Mouse (Mus musculus) stomach, postnatal 0 days (tissue): ENCODE measurements around the gene Mgmt. TPM values are rescaled to one million over a fixed set of nuclear protein-coding genes. Genes with fewer than 3 reads are reported as not detected.

Experiments used
- ATAC-seq: fragments of 200-750 bp; cut with Nextera tagmentation; 2 replicates; pipeline ENCODE4 v1.8.0; 2017; ENCODE audit not compliant: low FRiP score, low TSS enrichment
- DNase-seq: peaks from one replicate; pipeline ENCODE4 v3.0.0-alpha.2; 2016; ENCODE audit warnings: low spot score
- H3K27ac ChIP-seq: fragments of 300-500 bp; sonication (generic); replicated peaks from 2 replicates; pipeline ENCODE4 v1.5.1; 2014; ENCODE audit warnings: mild to moderate bottlenecking, control low read depth
- H3K27me3 ChIP-seq: fragments of 300-500 bp; sonication (generic); 2 replicates; pipeline ENCODE4 v1.6.1; 2014; ENCODE audit warnings: low read length; ENCODE audit not compliant: control insufficient read depth, insufficient read depth
- H3K36me3 ChIP-seq: fragments of 300-500 bp; sonication (generic); 2 replicates; pipeline ENCODE4 v1.6.1; 2014; ENCODE audit warnings: low read length, mixed read lengths; ENCODE audit not compliant: control insufficient read depth, insufficient read depth
- H3K4me1 ChIP-seq: fragments of 300-500 bp; sonication (generic); replicated peaks from 2 replicates; pipeline ENCODE4 v1.6.1; 2014; ENCODE audit warnings: antibody characterized with exemption; ENCODE audit not compliant: control insufficient read depth, insufficient read depth
- H3K4me2 ChIP-seq: fragments of 300-500 bp; sonication (generic); replicated peaks from 2 replicates; pipeline ENCODE4 v1.6.1; 2014; ENCODE audit warnings: low read depth, mild to moderate bottlenecking, control low read depth, moderate library complexity
- H3K4me3 ChIP-seq: fragments of 300-500 bp; sonication (generic); 2 replicates; pipeline ENCODE4 v1.5.1; 2014; ENCODE audit warnings: low read depth, low read length, control low read depth
- H3K9ac ChIP-seq: fragments of 300-500 bp; sonication (generic); 2 replicates; pipeline ENCODE4 v1.6.1; 2014; ENCODE audit warnings: mild to moderate bottlenecking, low read length, control low read depth, mixed read lengths
- H3K9me3 ChIP-seq: fragments of 300-500 bp; sonication (generic); 2 replicates; pipeline ENCODE4 v1.6.1; 2016; ENCODE audit warnings: low read length; ENCODE audit not compliant: control insufficient read depth
- CTCF ChIP-seq: IDR thresholded peaks from 2 replicates; pipeline ENCODE4 v1.5.1; 2016; ENCODE audit warnings: antibody characterized with exemption, low read depth, mild to moderate bottlenecking, moderate library complexity
- EP300 ChIP-seq: optimal IDR thresholded peaks from 2 replicates; pipeline ENCODE3; 2016; ENCODE audit warnings: antibody characterized with exemption
- WGBS: fragments of 180-500 bp; shearing (Covaris S2); extraction: QIAGEN DNeasy Blood & Tissue Kit; methylation state at CpG from one replicate; pipeline ENCODE4 v1.1.7; 2014; 5-methylcytosine and 5-hydroxymethylcytosine counted together
- polyA plus RNA-seq: library from polyadenylated mRNA; unstranded; fragments of >200 nt; fragmentation: Nextera tagmentation; extraction: Ambion mirVana; gene quantifications from 2 replicates; pipeline ENCODE4 v1.2.1, GENCODE M21; 2015

Mgmt gene
- polyA plus RNA-seq, 1 experiment from 2014 or later, result 5.5 TPM

GRCm38 (mm10) chr7:137102606-137103195, 208.3 kb downstream of the Mgmt start:
- DNase-seq, result no peak
- H3K4me1 ChIP-seq, result no peaks in the 10 kb centered on the region
- no peak overlapping the region for H3K4me3 ChIP-seq
- TF ChIP-seq CTCF (no peak), EP300 (no peak)
- no peaks in the 10 kb centered on the region for H3K36me3 ChIP-seq
- no peak for ATAC-seq
- no peak overlapping the region for H3K4me2 ChIP-seq
- H3K9ac ChIP-seq, result no peak overlapping the region
- H3K27me3 ChIP-seq, result no peaks in the 10 kb centered on the region
- no peak overlapping the region for H3K27ac ChIP-seq
- H3K9me3 ChIP-seq, result no peaks in the 10 kb centered on the region
- WGBS, result 90% methylated on average over 10 of the region's 10 CpGs

GRCm38 (mm10) chr7:137112101-137112500, 217.7 kb downstream of the Mgmt start:
- no peak for TF ChIP-seq CTCF
- TF ChIP-seq EP300, result no peak
- ATAC-seq, result no peak
- H3K27ac ChIP-seq, result no peak overlapping the region
- H3K4me2 ChIP-seq, result no peak overlapping the region
- H3K4me3 ChIP-seq, result no peak overlapping the region
- WGBS, result 94% methylated on average over 4 of the region's 4 CpGs
- no peak for DNase-seq
- no peak overlapping the region for H3K9ac ChIP-seq
- 0 out of 2 replicates have a peak, but pooled peaks cover 2% of the 10 kb centered on the region for H3K9me3 ChIP-seq
- H3K27me3 ChIP-seq, result no peaks in the 10 kb centered on the region
- no peaks in the 10 kb centered on the region for H3K4me1 ChIP-seq
- no peaks in the 10 kb centered on the region for H3K36me3 ChIP-seq

GRCm38 (mm10) chr7:137116246-137116645, 221.8 kb downstream of the Mgmt start:
- H3K27ac ChIP-seq, result no peak overlapping the region
- 58% methylated on average over 4 of the region's 4 CpGs for WGBS

GRCm38 (mm10) chr7:137121243-137121858, 226.9 kb downstream of the Mgmt start:
- H3K9me3 ChIP-seq, result no peaks in the 10 kb centered on the region
- H3K4me1 ChIP-seq, result no peaks in the 10 kb centered on the region
- no peak for DNase-seq
- TF ChIP-seq CTCF, result no peak
- no peak for TF ChIP-seq EP300
- H3K36me3 ChIP-seq, result no peaks in the 10 kb centered on the region
- ATAC-seq, result no peak
- no peak overlapping the region for H3K27ac ChIP-seq
- H3K4me3 ChIP-seq, result no peak overlapping the region
- WGBS, result 73% methylated on average over 16 of the region's 16 CpGs
- no peak overlapping the region for H3K9ac ChIP-seq
- H3K4me2 ChIP-seq, result no peak overlapping the region
- no peaks in the 10 kb centered on the region for H3K27me3 ChIP-seq

More at GRCm38 (mm10) chr7:137116246-137116645, 221.8 kb downstream of the Mgmt start:
- ATAC-seq (no peak), DNase-seq (no peak)
- Histone ChIP-seq H3K9ac (no peak overlapping the region), H3K4me2 (no peak overlapping the region), H3K9me3 (0 out of 2 replicates have a peak, but pooled peaks cover 2% of the 10 kb centered on the region), H3K27me3 (no peaks in the 10 kb centered on the region), H3K36me3 (no peaks in the 10 kb centered on the region), H3K4me3 (no peak overlapping the region), H3K4me1 (no peaks in the 10 kb centered on the region)
- no peak for TF ChIP-seq EP300
- no peak for TF ChIP-seq CTCF

- no peak for DNase-seq
- H3K27me3 ChIP-seq, result no peaks in the 10 kb centered on the region
- no peaks in the 10 kb centered on the region for H3K9me3 ChIP-seq
- ATAC-seq, result no peak
- no peak overlapping the region for H3K4me2 ChIP-seq
- 88% methylated on average over 8 of the region's 8 CpGs for WGBS
- TF ChIP-seq EP300 (no peak), CTCF (no peak)
- no peak overlapping the region for H3K4me3 ChIP-seq
- no peaks in the 10 kb centered on the region for H3K36me3 ChIP-seq
- H3K9ac ChIP-seq, result no peak overlapping the region
- no peak overlapping the region for H3K27ac ChIP-seq
- H3K4me1 ChIP-seq, result no peaks in the 10 kb centered on the region
These were observed 234.3 kb downstream of the Mgmt start for GRCm38 (mm10) chr7:137128726-137129125.

- H3K36me3 ChIP-seq, result no peaks in the 10 kb centered on the region
- no peak overlapping the region for H3K4me3 ChIP-seq
- TF ChIP-seq EP300, result no peak
- no peak for TF ChIP-seq CTCF
- DNase-seq (no peak), ATAC-seq (no peak)
- H3K9ac ChIP-seq, result no peak overlapping the region
- no peak overlapping the region for H3K27ac ChIP-seq
- 82% methylated on average over 10 of the region's 10 CpGs for WGBS
- H3K4me1 ChIP-seq, result no peaks in the 10 kb centered on the region
- no peak overlapping the region for H3K4me2 ChIP-seq
- H3K9me3 ChIP-seq, result no peaks in the 10 kb centered on the region
- no peaks in the 10 kb centered on the region for H3K27me3 ChIP-seq
These were observed 235.8 kb downstream of the Mgmt start for GRCm38 (mm10) chr7:137130211-137130610.
